Mouse (Mus musculus): Measurements from ENCODE around the gene Larp6.

DNA sequence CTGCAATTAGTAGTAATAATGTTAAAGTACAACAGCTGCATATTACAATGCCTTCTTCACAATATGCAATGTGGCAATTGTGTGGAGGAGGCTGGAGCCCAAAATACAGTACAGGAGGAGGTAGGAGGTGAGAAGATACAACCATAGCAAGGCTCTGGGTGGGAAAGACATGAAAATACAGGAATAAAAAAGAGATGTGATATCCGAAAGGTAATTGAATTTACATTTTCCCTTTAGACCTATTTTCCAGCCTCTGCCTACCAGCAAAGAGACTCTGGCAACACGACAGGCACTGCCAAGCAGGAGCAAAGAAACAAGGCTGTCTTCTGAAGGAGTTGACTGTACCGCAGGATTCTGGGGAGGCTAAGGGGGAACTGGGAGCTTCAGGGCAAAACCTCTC lies 6.9 kb downstream of the Larp6 start:
- TF ChIP-seq CTCF (IDR thresholded peaks at IDR 0.05; ENCODE audit: extremely low read depth, insufficient read depth, insufficient read length, insufficient replicate concordance) = no peak
- no peak for TF ChIP-seq POLR2A (IDR thresholded peaks at IDR 0.05; ENCODE audit: low read depth, low read length)
